In the genomic region with DNA sequence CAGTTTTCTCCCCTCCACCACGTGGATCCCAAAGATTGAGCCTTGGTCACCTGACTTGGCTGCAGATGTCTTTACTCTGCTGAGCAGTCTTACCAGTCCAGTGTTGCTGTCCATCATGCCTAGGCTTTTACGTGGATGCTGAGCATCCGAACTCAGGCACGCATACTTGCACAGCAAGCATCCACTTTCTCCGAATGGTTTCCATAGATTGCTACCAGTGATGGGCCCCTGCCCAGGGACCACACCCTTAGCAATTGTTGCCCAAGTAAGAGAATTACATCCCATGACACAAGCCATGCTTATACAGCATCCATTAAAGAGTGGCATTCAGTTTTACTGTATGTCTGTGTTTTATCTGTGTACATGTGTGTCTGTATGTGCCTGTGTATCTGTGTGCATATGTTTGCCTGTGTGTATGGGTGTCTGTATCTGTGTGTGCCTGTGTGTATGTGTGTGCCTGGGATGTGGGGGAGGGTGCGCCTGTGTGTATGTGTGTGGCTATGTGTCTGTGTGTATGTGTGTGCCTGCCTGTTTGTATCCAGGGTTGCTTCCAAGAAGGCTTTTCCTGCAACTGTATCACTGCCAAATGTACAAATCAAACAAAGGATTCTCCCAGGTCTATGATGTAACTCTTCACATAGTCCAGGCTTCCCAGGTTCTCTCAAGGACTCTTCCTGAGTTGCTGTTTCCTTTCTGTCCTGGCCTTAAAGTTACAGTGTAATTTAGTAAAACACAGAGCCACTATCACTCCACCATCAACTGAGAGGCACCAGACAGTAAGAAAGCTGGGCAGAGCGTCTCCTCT, we compare ENCODE assay signal across 30 mouse cellular contexts. TPM values are rescaled to one million over a fixed set of nuclear protein-coding genes. Genes with fewer than 3 reads are reported as not detected.
DNase-seq lines count a peak whose midpoint lies in the region; ATAC-seq lines count a peak whose summit lies in the region.
"Had no signal": no experiment of that assay in that cellular context is flagged by ENCODE, and none has a peak within 500 bp of the region (broad histone marks: within the 10 kb centered on the region; RNA-seq: fewer than 3 reads in every experiment).

No protein-coding gene starts in this region.

- no peak for DNase-seq in heart, postnatal 36 days
- peak; percentile 44 for DNase-seq in kidney, postnatal 14 days
- DNase-seq in midbrain, embryonic 10.5 days (ENCODE audit: low spot score) = no peak
- DNase-seq in natural killer cell, adult 2 months (ENCODE audit: low spot score in 2 of 2) = no peak
- DNase-seq: adrenal gland, adult 8-10 months; cerebellum, adult 2 months; cerebellum, postnatal 25 days; forebrain, postnatal 0 days; gastrocnemius, postnatal 14 days; layer of hippocampus, postnatal 36 days; midbrain, embryonic 14.5 days; retina, postnatal 1 day; right cerebral cortex, postnatal 25 days; spleen, adult 18-20 months; thymus, postnatal 14 days had no signal

- H3K9me3 ChIP-seq in heart, embryonic 16.5 days (replicated peaks; ENCODE audit: control insufficient read depth, low read length) = no peaks in the 10 kb centered on the region
- H3K9me3 ChIP-seq in kidney, embryonic 14.5 days (ENCODE audit: control insufficient read depth, low read length) = no peaks in the 10 kb centered on the region
- H3K9me3 ChIP-seq in midbrain, embryonic 10.5 days (replicated peaks) = no peaks in the 10 kb centered on the region; the same call in 1 of the 2 replicates
- no peaks in the 10 kb centered on the region for H3K9me3 ChIP-seq in midbrain, embryonic 13.5 days
- H3K9me3 ChIP-seq: embryonic facial prominence, embryonic 12.5 days; hindbrain, embryonic 15.5 days; lung, embryonic 15.5 days; neural tube, embryonic 13.5 days had no signal

- H3K9ac ChIP-seq in heart, embryonic 16.5 days (ENCODE audit: low read length) = no peak overlapping the region
- no peak overlapping the region; the same call in 1 of the 2 replicates for H3K9ac ChIP-seq in kidney, embryonic 14.5 days (ENCODE audit: low read depth, low read length)
- no peak overlapping the region; the same call in 1 of the 2 replicates for H3K9ac ChIP-seq in midbrain, embryonic 13.5 days (replicated peaks)
- H3K9ac ChIP-seq: embryonic facial prominence, embryonic 12.5 days; forebrain, postnatal 0 days; hindbrain, embryonic 15.5 days; lung, embryonic 15.5 days; neural tube, embryonic 13.5 days had no signal

- peaks cover 61% of the 10 kb centered on the region for H3K36me3 ChIP-seq in heart, embryonic 16.5 days (ENCODE audit: control insufficient read depth, insufficient read depth)
- H3K36me3 ChIP-seq in kidney, embryonic 14.5 days (ENCODE audit: control insufficient read depth, insufficient read depth, low read length) = peaks cover 62% of the 10 kb centered on the region
- peaks cover 69% of the 10 kb centered on the region for H3K36me3 ChIP-seq in midbrain, embryonic 10.5 days
- H3K36me3 ChIP-seq in midbrain, embryonic 13.5 days = peaks cover 30% of the 10 kb centered on the region

- intact Hi-C loops in heart, postnatal 36 days (cut with DNase I) = no loop called here

- no peak overlapping the region for H3K4me2 ChIP-seq in heart, embryonic 16.5 days (ENCODE audit: low read depth, low read length)
- H3K4me2 ChIP-seq in kidney, embryonic 14.5 days (replicated peaks; ENCODE audit: low read depth, low read length) = no peak overlapping the region
- H3K4me2 ChIP-seq in midbrain, embryonic 13.5 days (replicated peaks) = no peak overlapping the region
- H3K4me2 ChIP-seq: embryonic facial prominence, embryonic 12.5 days; hindbrain, embryonic 15.5 days; lung, embryonic 15.5 days; neural tube, embryonic 13.5 days had no signal

- H3K4me1 ChIP-seq in heart, embryonic 16.5 days (ENCODE audit: control insufficient read depth, insufficient read depth, low read length) = peaks cover 28% of the 10 kb centered on the region
- peaks cover 18% of the 10 kb centered on the region for H3K4me1 ChIP-seq in kidney, embryonic 14.5 days (ENCODE audit: control insufficient read depth, insufficient read depth, low read length)
- peaks cover 46% of the 10 kb centered on the region for H3K4me1 ChIP-seq in midbrain, embryonic 10.5 days
- H3K4me1 ChIP-seq in midbrain, embryonic 13.5 days (replicated peaks) = peaks cover 41% of the 10 kb centered on the region

- H3K27me3 ChIP-seq in heart, embryonic 16.5 days (ENCODE audit: control insufficient read depth, insufficient read depth, low read length) = no peaks in the 10 kb centered on the region
- no peaks in the 10 kb centered on the region for H3K27me3 ChIP-seq in kidney, embryonic 14.5 days (ENCODE audit: control insufficient read depth, insufficient read depth, low read length)
- H3K27me3 ChIP-seq in midbrain, embryonic 10.5 days (ENCODE audit: low read depth, poor library complexity, severe bottlenecking) = no peaks in the 10 kb centered on the region
- no peaks in the 10 kb centered on the region for H3K27me3 ChIP-seq in midbrain, embryonic 13.5 days
- H3K27me3 ChIP-seq: embryonic facial prominence, embryonic 12.5 days; hindbrain, embryonic 15.5 days; lung, embryonic 15.5 days; neural tube, embryonic 13.5 days had no signal

- peak overlapping the region; percentile 46; the same call in 1 of the 2 replicates for H3K27ac ChIP-seq in heart, embryonic 16.5 days (ENCODE audit: low read length)
- H3K27ac ChIP-seq in kidney, embryonic 14.5 days (ENCODE audit: low read depth, low read length) = no peak overlapping the region
- H3K27ac ChIP-seq in midbrain, embryonic 10.5 days (replicated peaks) = no peak overlapping the region
- no peak overlapping the region for H3K27ac ChIP-seq in midbrain, embryonic 13.5 days
- H3K27ac ChIP-seq: embryonic facial prominence, embryonic 12.5 days; hindbrain, embryonic 15.5 days; lung, embryonic 15.5 days; neural tube, embryonic 13.5 days had no signal

- no peak overlapping the region for H3K4me3 ChIP-seq in heart, embryonic 16.5 days (ENCODE audit: low read length)
- no peak overlapping the region for H3K4me3 ChIP-seq in kidney, embryonic 14.5 days (ENCODE audit: low read length)
- 0 out of 2 replicates have a peak overlapping the region, but pooled peaks have one; percentile 2 for H3K4me3 ChIP-seq in midbrain, embryonic 10.5 days
- H3K4me3 ChIP-seq in midbrain, embryonic 13.5 days (replicated peaks) = no peak overlapping the region
- H3K4me3 ChIP-seq: embryonic facial prominence, embryonic 12.5 days; hindbrain, embryonic 15.5 days; lung, embryonic 15.5 days; neural tube, embryonic 13.5 days had no signal

- no peak for ATAC-seq in heart, embryonic 16.5 days (replicated peaks; ENCODE audit: extremely low read depth, insufficient read depth, low FRiP score)
- no peak for ATAC-seq in kidney, embryonic 14.5 days (ENCODE audit: low FRiP score, low TSS enrichment)
- ATAC-seq in midbrain, embryonic 13.5 days = no peak
- ATAC-seq: activated CD4-positive, CD25-positive, alpha-beta regulatory T cell, adult 4 months; forebrain, postnatal 0 days had no signal

- 86% methylated on average over 7 of the region's 7 CpGs for WGBS in heart, embryonic 16.5 days
- 88% methylated on average over 7 of the region's 7 CpGs for WGBS in kidney, embryonic 14.5 days
- WGBS in midbrain, embryonic 10.5 days = 95% methylated on average over 7 of the region's 7 CpGs
- 91% methylated on average over 7 of the region's 7 CpGs for WGBS in midbrain, embryonic 13.5 days

RNA-seq across cellular contexts. Expression of a gene that starts 2.9 kb away (rescaled TPM):
- 171 and 193 TPM in 2 replicates for polyA plus RNA-seq in heart, embryonic 16.5 days (2015; fragmentation: Nextera tagmentation; extraction: Ambion mirVana)
- total RNA-seq in heart, postnatal 36 days (2021) = 10 to 100 TPM; 27.5 to 27.6 TPM
- polyA plus RNA-seq in kidney, embryonic 14.5 days (2014; fragmentation: Nextera tagmentation; extraction: Ambion mirVana) = 355 and 422 TPM in 2 replicates
- polyA plus RNA-seq in midbrain, embryonic 10.5 days (2016; fragmentation: Nextera tagmentation; extraction: Ambion mirVana) = 527 and 597 TPM in 2 replicates
- 501 and 531 TPM in 2 replicates for polyA plus RNA-seq in midbrain, embryonic 13.5 days (2015; fragmentation: Nextera tagmentation; extraction: Ambion mirVana)

RNA-seq across cellular contexts. Expression of a gene that starts 6.1 kb away (rescaled TPM):
- polyA plus RNA-seq in heart, embryonic 16.5 days (2015; fragmentation: Nextera tagmentation; extraction: Ambion mirVana) = 349 and 372 TPM in 2 replicates
- 10 to 100 TPM; 41.7 to 44.0 TPM for total RNA-seq in heart, postnatal 36 days (2021)
- 72.1 and 172 TPM in 2 replicates for polyA plus RNA-seq in kidney, embryonic 14.5 days (2014; fragmentation: Nextera tagmentation; extraction: Ambion mirVana)
- polyA plus RNA-seq in midbrain, embryonic 10.5 days (2016; fragmentation: Nextera tagmentation; extraction: Ambion mirVana) = 216 and 217 TPM in 2 replicates
- polyA plus RNA-seq in midbrain, embryonic 13.5 days (2015; fragmentation: Nextera tagmentation; extraction: Ambion mirVana) = 93.7 and 99.6 TPM in 2 replicates

RNA-seq across cellular contexts. Expression of a gene that starts 9.3 kb away (rescaled TPM):
- 0.17 TPM in 1 of 2 replicates, not detected in the other for polyA plus RNA-seq in heart, embryonic 16.5 days (2015; fragmentation: Nextera tagmentation; extraction: Ambion mirVana)
- total RNA-seq in heart, postnatal 36 days (2021) = under 1 TPM in 1 of 2 experiments, not detected in 1; 0.56 TPM
- 0.20 and 0.30 TPM in 2 replicates for polyA plus RNA-seq in kidney, embryonic 14.5 days (2014; fragmentation: Nextera tagmentation; extraction: Ambion mirVana)
- polyA plus RNA-seq in midbrain, embryonic 10.5 days (2016; fragmentation: Nextera tagmentation; extraction: Ambion mirVana) = 0.17 TPM in 2 replicates
- polyA plus RNA-seq in midbrain, embryonic 13.5 days (2015; fragmentation: Nextera tagmentation; extraction: Ambion mirVana) = not detected in 2 replicates
- total RNA-seq: adrenal gland, adult 8-10 months; forebrain, postnatal 0 days; gastrocnemius, postnatal 14 days; heart, adult 8-10 months; hematopoietic stem cell, adult 5-6 weeks; layer of hippocampus, adult 8-10 months; layer of hippocampus, postnatal 36 days; left cerebral cortex, postnatal 10 days; liver, adult 2 months; MEL had no signal
- polyA plus RNA-seq: activated CD4-positive, CD25-positive, alpha-beta regulatory T cell, adult 4 months; embryonic facial prominence, embryonic 12.5 days; forebrain, postnatal 0 days; intestine, embryonic 14.5 days; liver, adult 2 months; midbrain, embryonic 14.5 days; neural tube, embryonic 13.5 days had no signal

RNA-seq across cellular contexts. Expression of a gene that starts 9.3 kb away (rescaled TPM):
- 3.5 and 3.7 TPM in 2 replicates for polyA plus RNA-seq in heart, embryonic 16.5 days (2015; fragmentation: Nextera tagmentation; extraction: Ambion mirVana)
- under 1 TPM; 0.25 to 0.70 TPM for total RNA-seq in heart, postnatal 36 days (2021)
- 4.9 and 5.9 TPM in 2 replicates for polyA plus RNA-seq in kidney, embryonic 14.5 days (2014; fragmentation: Nextera tagmentation; extraction: Ambion mirVana)
- polyA plus RNA-seq in midbrain, embryonic 10.5 days (2016; fragmentation: Nextera tagmentation; extraction: Ambion mirVana) = 5.4 and 6.3 TPM in 2 replicates
- polyA plus RNA-seq in midbrain, embryonic 13.5 days (2015; fragmentation: Nextera tagmentation; extraction: Ambion mirVana) = 3.3 and 3.7 TPM in 2 replicates

RNA-seq across cellular contexts. Expression of a gene that starts 10.1 kb away (rescaled TPM):
- polyA plus RNA-seq in heart, embryonic 16.5 days (2015; fragmentation: Nextera tagmentation; extraction: Ambion mirVana) = 0.16 and 0.54 TPM in 2 replicates
- total RNA-seq in heart, postnatal 36 days (2021) = under 1 TPM; 0.42 to 0.49 TPM
- 0.36 and 0.46 TPM in 2 replicates for polyA plus RNA-seq in kidney, embryonic 14.5 days (2014; fragmentation: Nextera tagmentation; extraction: Ambion mirVana)
- polyA plus RNA-seq in midbrain, embryonic 10.5 days (2016; fragmentation: Nextera tagmentation; extraction: Ambion mirVana) = 1.3 TPM in 2 replicates
- 0.45 and 0.50 TPM in 2 replicates for polyA plus RNA-seq in midbrain, embryonic 13.5 days (2015; fragmentation: Nextera tagmentation; extraction: Ambion mirVana)
- total RNA-seq: adrenal gland, adult 8-10 months; forebrain, postnatal 0 days; gastrocnemius, postnatal 14 days; hematopoietic stem cell, adult 5-6 weeks; layer of hippocampus, postnatal 36 days; left cerebral cortex, postnatal 10 days; MEL had no signal
- polyA plus RNA-seq: activated CD4-positive, CD25-positive, alpha-beta regulatory T cell, adult 4 months; liver, adult 2 months had no signal
